Mouse (Mus musculus) C2C12 (cell line): Measurements from ENCODE around the gene Atp2b2. TPM values are rescaled to one million over a fixed set of nuclear protein-coding genes. Genes with fewer than 3 reads are reported as not detected.

Experiments
- H3K27me3 ChIP-seq: one replicate; pipeline ENCODE4 v1.6.1; 2011; ENCODE audit not compliant: control insufficient read depth, insufficient read depth, insufficient read length
- H3K36me3 ChIP-seq: one replicate; pipeline ENCODE4 v1.6.1; 2011; ENCODE audit not compliant: control insufficient read depth, insufficient read depth
- H3K4me3 ChIP-seq: one replicate; pipeline ENCODE4 v1.5.1; 2011; ENCODE audit warnings: mild to moderate bottlenecking, control low read depth; ENCODE audit not compliant: poor library complexity, insufficient read depth, severe bottlenecking
- H3K79me2 ChIP-seq: one replicate; pipeline ENCODE4 v1.6.1; 2011; ENCODE audit not compliant: control insufficient read depth, insufficient read depth
- H3K79me3 ChIP-seq: one replicate; pipeline ENCODE4 v1.6.1; 2011; ENCODE audit warnings: low read depth, control low read depth
- H3ac ChIP-seq: one replicate; pipeline ENCODE3; 2011; ENCODE audit warnings: low read depth; ENCODE audit not compliant: control insufficient read depth, insufficient read length
- CEBPB ChIP-seq: IDR thresholded peaks from one replicate; pipeline ENCODE4 v1.6.1; 2011; ENCODE audit warnings: low read depth, mild to moderate bottlenecking, control low read depth, moderate library complexity
- CTCF ChIP-seq: IDR thresholded peaks from one replicate; pipeline ENCODE4 v1.5.1; 2011; ENCODE audit not compliant: control insufficient read depth, insufficient read depth, insufficient read length
- FOSL1 ChIP-seq: IDR thresholded peaks from one replicate; pipeline ENCODE4 v1.8.0; 2011; ENCODE audit warnings: mild to moderate bottlenecking, low read length; ENCODE audit not compliant: poor library complexity, insufficient read depth, severe bottlenecking
- MAX ChIP-seq: IDR thresholded peaks from one replicate; pipeline ENCODE4 v1.6.1; 2011; ENCODE audit warnings: mild to moderate bottlenecking, control low read depth
- MYOD1 ChIP-seq: IDR thresholded peaks from one replicate; pipeline ENCODE4 v1.6.1; 2011; ENCODE audit warnings: low read depth; ENCODE audit not compliant: control insufficient read depth, insufficient read length
- MYOG ChIP-seq: IDR thresholded peaks from one replicate; pipeline ENCODE4 v1.6.1; 2011; ENCODE audit not compliant: control insufficient read depth, insufficient read length; ENCODE audit errors: extremely low read depth
- USF1 ChIP-seq: IDR thresholded peaks from one replicate; pipeline ENCODE4 v1.6.1; 2011; ENCODE audit warnings: low read depth, mild to moderate bottlenecking, control low read depth, moderate library complexity
- polyA plus RNA-seq: library from polyadenylated mRNA; unstranded; fragments of >200 nt; fragmentation: generic; extraction: Trizol; gene quantifications from one replicate; pipeline ENCODE4 v1.2.1, GENCODE M21; 2012; ENCODE audit warnings: missing spikeins

The Atp2b2 gene
- polyA plus RNA-seq, 1 experiment, result not detected

DNA sequence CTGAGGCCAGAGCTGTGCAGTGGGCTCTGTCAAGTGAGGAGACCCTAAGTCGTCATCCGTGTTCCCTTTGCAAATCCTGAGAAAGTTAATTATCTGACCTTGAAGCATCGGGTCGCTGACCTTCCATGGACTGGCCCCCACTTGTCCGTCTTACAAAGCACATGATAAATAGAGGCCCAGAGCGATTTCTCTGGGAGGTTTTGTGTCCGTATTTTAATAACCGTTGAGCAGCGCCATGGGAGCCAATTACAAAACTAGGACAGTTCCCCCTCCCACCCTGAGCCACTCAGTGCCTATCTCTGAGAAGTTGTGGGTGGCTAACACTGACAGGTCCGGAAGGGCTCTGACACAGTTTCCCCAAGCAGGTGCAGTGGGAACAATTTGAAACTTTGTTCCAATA lies 32.5 kb upstream of the Atp2b2 start:
- TF ChIP-seq CEBPB, result no peak
- TF ChIP-seq MYOG, result no peak
- TF ChIP-seq CTCF, result no peak
- no peak for TF ChIP-seq FOSL1
- no peak for TF ChIP-seq MAX
- TF ChIP-seq MYOD1, result no peak
- TF ChIP-seq USF1, result no peak
- Histone ChIP-seq H3K36me3 (no peaks in the 10 kb centered on the region), H3K27me3 (peaks cover 13% of the 10 kb centered on the region)

DNA sequence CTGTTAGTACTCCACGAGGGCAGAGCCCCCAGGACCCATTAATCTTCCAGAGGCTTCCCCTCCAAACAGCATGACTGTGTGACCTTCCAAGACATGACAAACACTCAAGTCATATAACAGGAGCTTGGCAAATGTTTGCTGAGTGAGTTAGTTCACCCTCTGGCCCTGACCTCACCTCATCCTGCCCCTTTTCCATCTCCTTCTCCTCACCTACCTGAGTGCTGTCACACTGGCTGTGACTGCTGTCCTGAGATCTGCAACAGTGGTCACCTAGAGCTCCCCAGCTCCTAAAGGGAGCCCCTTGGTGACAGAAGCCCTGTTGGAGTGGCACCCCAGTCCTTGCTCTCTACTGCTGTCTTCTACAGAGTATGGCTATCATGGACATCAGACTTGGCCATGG lies 31.8 kb upstream of the Atp2b2 start:
- Histone ChIP-seq H3K79me2 (no peaks in the 10 kb centered on the region), H3K36me3 (no peaks in the 10 kb centered on the region), H3K4me3 (no peak overlapping the region), H3ac (no peak overlapping the region), H3K27me3 (peaks cover 13% of the 10 kb centered on the region), H3K79me3 (no peaks in the 10 kb centered on the region)
- TF ChIP-seq MYOG (no peak), FOSL1 (no peak), CEBPB (no peak), USF1 (no peak), MAX (no peak), CTCF (no peak), MYOD1 (no peak)

More for the DNA sequence above, 32.5 kb upstream of the Atp2b2 start:
- no peaks in the 10 kb centered on the region for H3K79me3 ChIP-seq
- H3ac ChIP-seq, result no peak overlapping the region
- no peaks in the 10 kb centered on the region for H3K79me2 ChIP-seq
- no peak overlapping the region for H3K4me3 ChIP-seq

DNA sequence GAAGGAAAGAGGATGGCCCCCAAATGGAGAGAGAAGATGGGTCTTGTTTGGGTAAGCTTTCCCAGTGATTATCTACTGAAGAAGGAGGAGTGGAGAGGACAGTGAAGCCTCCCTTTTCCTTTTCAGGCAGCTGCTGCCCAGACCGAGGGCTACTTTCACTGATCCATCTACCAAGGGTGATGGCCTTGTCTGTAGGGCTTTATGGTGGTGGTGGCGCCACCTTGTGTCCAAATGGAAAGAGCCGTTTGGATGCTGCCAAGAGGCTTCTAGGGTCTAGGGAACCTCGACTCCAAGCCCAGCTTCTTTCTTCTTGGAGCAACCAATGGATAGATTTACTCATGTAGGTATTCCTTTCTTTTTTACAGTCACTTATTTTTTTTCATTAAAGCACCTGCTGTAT lies 29.2 kb upstream of the Atp2b2 start:
- Histone ChIP-seq H3K4me3 (no peak overlapping the region), H3K79me2 (no peaks in the 10 kb centered on the region), H3K36me3 (no peaks in the 10 kb centered on the region), H3ac (no peak overlapping the region), H3K27me3 (peaks cover 9% of the 10 kb centered on the region), H3K79me3 (no peaks in the 10 kb centered on the region)
- no peak for TF ChIP-seq MYOG
- TF ChIP-seq MYOD1, result no peak
- TF ChIP-seq CEBPB, result no peak
- TF ChIP-seq USF1, result no peak
- no peak for TF ChIP-seq MAX
- no peak for TF ChIP-seq CTCF
- no peak for TF ChIP-seq FOSL1

DNA sequence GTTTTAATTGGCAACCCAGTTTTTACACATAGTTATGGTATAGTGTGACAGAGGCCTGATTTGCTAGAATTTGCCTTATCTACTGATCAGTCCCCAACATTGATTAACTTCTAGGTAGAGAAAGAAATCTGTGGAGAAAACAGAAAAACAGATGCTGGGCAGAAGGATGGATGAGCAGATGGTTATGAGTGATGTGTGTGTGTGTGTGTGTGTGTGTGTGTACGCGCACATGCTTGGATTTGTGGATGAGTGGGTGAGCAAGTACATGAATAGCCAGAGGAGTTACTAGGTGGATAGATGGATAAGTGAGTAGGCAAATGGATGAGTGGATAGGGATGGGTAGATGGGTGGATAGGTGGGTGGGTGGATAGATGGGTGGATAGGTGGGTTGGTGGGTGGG lies 20.7 kb upstream of the Atp2b2 start:
- peaks cover 26% of the 10 kb centered on the region for H3K27me3 ChIP-seq
- H3K36me3 ChIP-seq, result no peaks in the 10 kb centered on the region
- TF ChIP-seq CTCF, result no peak
- TF ChIP-seq CEBPB, result no peak
- no peak for TF ChIP-seq FOSL1
- no peak for TF ChIP-seq USF1
- TF ChIP-seq MYOD1, result no peak
- no peak for TF ChIP-seq MYOG
- no peak for TF ChIP-seq MAX
- H3K79me3 ChIP-seq, result no peaks in the 10 kb centered on the region
- H3K4me3 ChIP-seq, result no peak overlapping the region
- no peak overlapping the region for H3ac ChIP-seq
- no peaks in the 10 kb centered on the region for H3K79me2 ChIP-seq

GRCm38 (mm10) chr6:114062688-114063087 lies 20.3 kb upstream of the Atp2b2 start:
- H3ac ChIP-seq, result no peak overlapping the region
- H3K36me3 ChIP-seq, result no peaks in the 10 kb centered on the region
- peaks cover 30% of the 10 kb centered on the region for H3K27me3 ChIP-seq
- no peak overlapping the region for H3K4me3 ChIP-seq
- no peak for TF ChIP-seq MYOG
- no peak for TF ChIP-seq CEBPB
- no peak for TF ChIP-seq FOSL1
- no peaks in the 10 kb centered on the region for H3K79me2 ChIP-seq
- no peaks in the 10 kb centered on the region for H3K79me3 ChIP-seq

DNA sequence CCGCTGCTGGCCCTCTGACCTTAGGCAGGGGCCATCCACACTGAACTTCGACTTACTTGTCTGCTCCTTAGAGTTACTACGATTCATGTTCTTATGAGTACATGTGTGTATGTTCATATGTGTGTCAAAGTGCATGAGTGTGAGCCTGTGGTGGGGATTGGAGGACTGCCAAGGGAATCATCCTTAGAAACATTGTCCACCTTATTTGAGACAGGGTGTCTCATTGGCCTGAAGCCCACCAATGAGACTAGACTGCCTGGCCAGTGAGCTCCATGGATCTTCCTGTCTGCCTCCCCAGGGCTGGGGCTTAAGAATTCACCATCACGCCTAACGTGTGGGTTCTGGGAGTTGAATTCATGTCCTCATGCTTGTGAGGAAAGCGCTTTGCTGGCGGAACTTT lies 16.8 kb upstream of the Atp2b2 start:
- TF ChIP-seq CTCF (no peak), MYOG (no peak), CEBPB (no peak), MYOD1 (no peak), MAX (no peak), USF1 (no peak), FOSL1 (no peak)
- Histone ChIP-seq H3K79me2 (no peaks in the 10 kb centered on the region), H3K79me3 (no peaks in the 10 kb centered on the region), H3K27me3 (peaks cover 39% of the 10 kb centered on the region), H3ac (no peak overlapping the region), H3K36me3 (no peaks in the 10 kb centered on the region), H3K4me3 (no peak overlapping the region)
